Mouse (Mus musculus) layer of hippocampus, adult 11-12 months (tissue): Measurements from ENCODE around the gene Fam166b.

Source experiments
- DNase-seq: peaks from one replicate; pipeline ENCODE4 v3.0.0; 2022; ENCODE audit warnings: low spot score

Gene Fam166b

GRCm38 (mm10) chr4:43380951-43381350, 48.0 kb downstream of the Fam166b start:
- no peak for DNase-seq

GRCm38 (mm10) chr4:43379601-43380000, 49.3 kb downstream of the Fam166b start:
- DNase-seq, result no peak
